Mouse (Mus musculus): ENCODE measurements around the gene Ackr4.

- TF ChIP-seq POLR2A (IDR thresholded peaks at IDR 0.05; ENCODE audit: insufficient read depth, low read depth, low read length) (no peak), CTCF (IDR thresholded peaks at IDR 0.05; ENCODE audit: insufficient read depth, low read depth, low read length) (no peak)
Observed at GRCm38 (mm10) chr9:104152121-104152520, 25.4 kb upstream of the Ackr4 start.

All from olfactory bulb, adult 2 months (tissue).